Mouse (Mus musculus): ENCODE measurements around the gene Bzw1.

DNA sequence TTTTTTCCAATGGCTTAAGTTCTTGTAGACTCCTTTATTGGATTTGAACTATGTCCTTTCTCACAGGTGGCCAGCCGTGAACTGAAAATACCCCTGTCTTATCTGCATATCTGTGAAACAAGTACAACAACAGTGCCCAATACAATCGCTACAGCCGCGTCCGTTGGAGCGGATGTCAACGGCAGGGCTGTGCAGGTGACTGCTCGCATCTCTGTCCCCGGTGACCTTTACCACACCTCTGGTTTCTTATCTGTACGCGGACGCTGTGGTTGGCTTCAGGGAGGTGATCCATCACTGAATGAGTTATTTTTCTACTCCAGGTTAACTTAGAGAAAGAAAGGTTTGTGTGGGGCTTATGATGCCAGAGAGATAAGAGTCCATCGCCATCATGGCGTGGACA is 46.5 kb upstream of the Bzw1 start:
- no peak for TF ChIP-seq CTCF (IDR thresholded peaks at IDR 0.05; ENCODE audit: low read depth)
- TF ChIP-seq EP300 (IDR thresholded peaks at IDR 0.05; ENCODE audit: low read depth), result no peak

Measured in liver, postnatal 0 days (tissue).